Mouse (Mus musculus) urinary bladder, postnatal 25 days (tissue): ENCODE data around the gene Sugt1.

Source experiments
- DNase-seq: peaks from one replicate; pipeline ENCODE4 v3.0.0; 2022; ENCODE audit warnings: low spot score

The Sugt1 gene

DNA sequence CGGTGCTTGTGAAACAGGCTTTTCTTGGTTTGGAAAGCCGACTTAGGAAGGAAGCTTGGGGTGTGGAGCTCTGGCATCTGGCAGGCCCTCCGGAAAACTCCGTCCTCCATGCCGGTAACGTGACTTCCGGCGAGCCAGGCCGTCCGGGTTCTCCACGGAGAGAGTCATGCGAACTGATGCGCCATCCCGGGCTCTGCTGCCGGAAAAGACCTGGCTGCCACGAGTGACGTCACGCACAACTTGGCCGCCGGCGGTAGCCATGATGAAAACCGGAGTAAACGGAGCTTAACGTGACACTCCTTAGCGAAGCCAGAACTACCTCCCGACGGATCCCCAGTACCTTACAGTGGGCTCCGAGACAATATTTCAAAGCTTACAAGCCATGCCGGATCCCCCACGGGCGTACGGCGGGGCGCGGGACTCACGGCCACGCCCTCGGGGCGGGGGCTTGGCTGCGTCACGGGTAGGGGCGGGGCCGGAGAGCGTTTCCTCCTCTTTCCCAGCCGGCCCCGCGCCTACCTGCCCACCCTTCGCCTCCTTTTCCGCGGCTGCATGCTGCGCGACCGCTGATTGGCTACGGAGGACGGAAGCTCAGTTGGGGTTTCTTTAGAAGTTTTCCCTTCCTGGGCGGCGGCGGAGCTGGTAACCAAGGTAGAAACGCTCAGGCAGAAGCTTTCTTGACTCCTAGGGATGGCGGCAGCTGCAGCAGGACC, at the start of gene Sugt1:
Gene Sugt1 (plus strand): TSS at position 553 of the 713 bp plus-strand sequence.
- peak; percentile 92 for DNase-seq

DNA sequence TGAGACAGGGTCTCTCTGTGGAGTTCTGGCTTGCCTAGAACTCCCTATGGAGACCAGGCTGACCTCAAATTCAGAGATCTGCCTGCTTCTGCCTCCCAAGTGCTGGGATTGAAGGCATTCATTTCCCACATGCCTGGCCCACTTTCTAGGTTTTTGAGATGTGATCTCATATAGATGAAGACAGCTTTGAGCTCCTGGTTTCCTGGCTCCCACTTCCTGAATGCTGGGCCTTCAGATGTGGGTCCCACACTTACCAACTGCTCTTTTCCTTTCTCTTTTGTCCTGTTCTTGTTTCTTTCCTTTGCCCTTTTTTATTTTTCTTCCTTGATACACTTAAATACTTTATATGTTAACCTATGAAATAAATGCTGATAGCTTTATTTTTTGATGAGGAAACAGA, 49.6 kb upstream of the Sugt1 start:
- DNase-seq, result no peak

DNA sequence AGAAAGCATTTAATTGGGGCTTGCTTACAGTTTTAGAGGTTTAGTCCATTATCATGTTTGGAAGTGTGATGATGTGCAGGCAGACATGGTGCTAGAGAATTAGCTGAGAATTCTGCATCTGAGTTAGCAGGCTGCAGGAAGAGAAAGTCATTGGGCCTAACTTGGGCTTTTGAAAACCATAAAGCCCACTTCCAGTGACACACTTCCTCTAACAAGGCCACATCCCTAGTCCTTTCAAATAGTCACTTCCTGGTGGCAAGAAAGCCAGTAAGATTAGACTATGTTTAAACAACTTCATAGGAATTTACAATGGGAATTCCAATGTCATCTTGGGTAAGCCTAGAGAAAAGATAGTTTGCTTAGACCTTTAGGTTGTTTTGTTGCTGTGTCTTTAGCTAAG, 45.9 kb upstream of the Sugt1 start:
- DNase-seq, result no peak

DNA sequence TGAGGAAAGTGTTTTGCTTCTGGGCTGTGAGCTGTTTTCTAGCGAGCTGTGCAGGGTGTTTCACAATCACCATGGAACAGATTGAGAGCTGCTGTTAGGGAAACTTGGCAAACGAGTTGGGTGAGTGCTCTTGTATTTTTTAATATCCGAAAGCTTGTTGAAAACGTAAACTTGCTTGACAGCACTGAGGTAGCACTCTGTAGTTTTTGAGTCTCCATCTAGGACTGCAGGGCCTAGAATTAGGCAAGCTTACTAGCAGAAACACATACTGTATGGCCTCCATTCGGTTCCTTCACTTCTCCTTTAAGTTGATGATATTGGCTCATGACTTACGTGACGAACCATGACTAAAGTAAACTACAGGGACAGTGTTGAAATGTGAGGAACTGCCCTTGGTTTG, 38.1 kb upstream of the Sugt1 start:
- DNase-seq, result peak; percentile 35

DNA sequence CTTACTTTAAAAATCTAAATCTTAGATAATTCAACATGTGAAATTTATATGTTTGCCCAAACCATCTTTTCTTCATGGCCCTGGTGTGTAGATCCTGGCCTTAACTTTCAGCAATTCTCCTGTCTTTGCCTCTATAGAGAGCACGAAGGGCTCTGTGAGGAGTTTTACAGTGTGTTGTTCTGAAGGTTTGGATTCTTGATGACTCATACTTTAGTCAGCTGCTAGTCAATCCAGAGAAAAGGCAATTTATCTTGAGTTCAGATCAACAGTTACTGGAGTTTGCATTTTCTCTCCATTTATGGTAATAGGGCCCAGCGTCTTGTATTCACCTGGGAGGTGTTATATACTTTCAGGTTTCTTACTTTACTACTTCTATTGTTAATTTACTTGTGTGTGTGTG, 35.6 kb upstream of the Sugt1 start:
- DNase-seq, result no peak

DNA sequence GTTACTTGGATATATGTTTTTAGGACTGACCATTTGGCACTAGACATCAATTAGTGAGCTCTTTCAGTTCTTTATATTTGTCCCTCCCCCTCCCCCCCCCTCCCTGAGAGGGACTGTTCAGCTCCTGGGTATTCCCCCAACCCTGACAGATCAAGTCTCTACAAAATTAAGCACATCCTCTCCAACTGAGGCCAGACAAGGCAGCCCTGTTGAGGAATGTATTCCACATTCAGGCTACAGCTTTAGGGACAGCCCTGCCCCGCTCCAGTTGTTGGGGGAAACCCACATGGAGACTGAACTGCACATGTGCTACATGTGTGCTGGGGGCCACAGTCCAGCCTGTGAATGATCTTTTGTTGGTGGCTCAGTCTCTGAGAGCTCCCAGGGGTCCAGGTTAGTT, 34.6 kb upstream of the Sugt1 start:
- no peak for DNase-seq

DNA sequence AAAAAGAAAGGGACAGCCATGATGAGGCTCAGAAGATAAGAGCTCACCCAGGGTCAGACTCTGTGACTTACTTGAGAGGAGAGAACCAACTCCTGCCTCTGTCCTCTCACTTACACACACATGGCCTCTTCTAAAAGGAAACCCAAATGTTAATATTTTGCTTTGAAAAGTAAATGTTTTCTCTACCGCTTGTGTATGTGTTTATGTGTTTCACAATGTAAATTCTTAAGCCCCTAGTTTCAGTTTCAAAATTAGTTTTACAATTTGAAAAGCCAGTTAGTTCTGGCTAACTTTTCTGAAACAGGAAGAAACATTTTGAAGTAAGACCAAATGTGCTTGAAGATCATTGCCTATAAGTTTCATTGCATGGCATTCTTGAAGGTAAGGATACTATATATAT, 29.7 kb upstream of the Sugt1 start:
- no peak for DNase-seq

DNA sequence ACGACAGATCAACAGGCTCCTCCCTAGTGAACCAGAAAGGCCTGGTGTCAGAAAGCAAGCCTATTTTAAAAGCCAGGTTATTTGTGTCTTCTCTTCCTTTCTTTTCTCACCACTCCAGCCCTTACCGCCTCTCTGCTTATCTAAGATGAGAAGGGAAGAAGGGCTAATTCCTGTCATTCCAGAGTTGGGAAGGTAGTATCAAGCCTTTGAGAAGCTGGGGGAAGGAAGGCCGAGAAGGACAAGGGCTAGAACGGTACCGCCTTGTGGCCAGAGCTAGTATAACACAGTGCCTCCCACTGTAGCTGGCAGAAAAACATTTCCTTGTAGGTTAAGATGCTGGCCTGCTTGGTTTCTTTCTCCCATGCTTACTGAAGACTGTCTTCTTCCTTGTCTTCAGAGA, 24.7 kb upstream of the Sugt1 start:
- DNase-seq, result peak; percentile 49

DNA sequence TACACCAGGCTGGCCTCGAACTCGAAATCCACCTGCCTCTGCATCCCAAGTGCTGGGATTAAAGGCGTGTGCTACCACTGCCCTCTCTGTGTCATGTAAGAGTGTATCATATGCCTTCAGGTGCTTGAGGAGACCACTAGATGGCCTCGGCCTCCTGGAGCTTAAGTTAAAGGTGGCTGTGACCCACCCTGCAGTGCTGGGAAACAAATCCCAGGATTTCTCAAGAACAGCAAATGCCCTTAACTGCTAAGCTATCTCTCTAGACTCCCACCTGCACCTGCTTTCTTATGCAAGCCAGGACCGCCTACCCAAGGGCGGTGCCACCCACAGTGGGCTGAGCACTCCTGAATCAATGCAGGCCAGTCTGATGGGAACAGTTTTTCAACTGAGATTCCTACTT, 22.7 kb upstream of the Sugt1 start:
- no peak for DNase-seq

DNA sequence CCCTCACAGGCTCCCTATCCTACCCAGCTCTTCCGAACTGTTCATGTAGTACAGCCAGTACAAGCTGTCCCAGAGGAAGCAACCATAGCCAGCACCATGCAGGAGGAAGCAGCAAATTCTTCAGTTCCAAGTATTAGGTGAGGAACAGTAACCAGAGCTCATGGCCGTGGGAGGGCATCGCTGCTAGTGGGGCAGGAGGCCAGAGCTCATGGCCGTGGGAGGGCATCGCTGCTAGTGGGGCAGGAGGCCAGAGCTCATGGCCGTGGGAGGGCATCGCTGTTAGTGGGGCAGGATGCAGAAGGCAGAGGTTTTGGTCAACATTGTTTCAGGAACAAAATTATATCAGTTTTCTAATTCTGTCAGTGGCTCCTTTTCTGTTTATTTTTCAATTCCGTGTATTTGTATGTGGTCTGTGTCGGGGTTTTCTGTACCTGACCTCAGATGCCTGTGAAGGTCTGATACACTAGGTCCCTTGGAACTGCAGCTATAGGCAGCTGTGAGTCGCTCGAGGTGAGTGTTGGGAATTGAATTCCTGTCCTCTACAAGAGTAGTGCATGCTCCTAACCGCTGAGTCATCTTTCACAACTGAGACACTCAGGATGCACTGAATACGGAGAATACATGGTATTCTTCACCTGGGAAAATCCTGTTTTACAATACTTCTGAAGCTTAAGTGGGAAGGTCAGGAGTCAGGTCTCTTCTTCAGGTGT, 13.9 kb upstream of the Sugt1 start:
- no peak for DNase-seq

DNA sequence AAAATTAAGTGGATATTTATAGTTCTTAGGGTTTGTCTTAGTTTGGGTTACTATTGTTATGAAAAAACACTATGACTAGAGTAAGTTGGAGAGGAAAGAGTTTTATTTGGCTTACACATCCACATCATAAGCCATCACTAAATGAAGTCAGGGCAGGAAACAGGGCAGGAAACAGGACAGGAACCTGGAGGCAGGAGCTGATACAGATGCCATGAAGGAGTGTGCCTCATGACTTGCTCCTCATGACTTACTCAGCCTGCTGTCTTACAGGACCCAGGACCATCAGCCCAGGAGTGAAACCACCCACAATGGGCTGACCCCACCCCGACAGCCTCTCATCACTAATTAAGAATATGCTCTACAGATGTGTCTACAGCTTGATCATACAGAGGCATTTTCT, 13.1 kb upstream of the Sugt1 start:
- no peak for DNase-seq

DNA sequence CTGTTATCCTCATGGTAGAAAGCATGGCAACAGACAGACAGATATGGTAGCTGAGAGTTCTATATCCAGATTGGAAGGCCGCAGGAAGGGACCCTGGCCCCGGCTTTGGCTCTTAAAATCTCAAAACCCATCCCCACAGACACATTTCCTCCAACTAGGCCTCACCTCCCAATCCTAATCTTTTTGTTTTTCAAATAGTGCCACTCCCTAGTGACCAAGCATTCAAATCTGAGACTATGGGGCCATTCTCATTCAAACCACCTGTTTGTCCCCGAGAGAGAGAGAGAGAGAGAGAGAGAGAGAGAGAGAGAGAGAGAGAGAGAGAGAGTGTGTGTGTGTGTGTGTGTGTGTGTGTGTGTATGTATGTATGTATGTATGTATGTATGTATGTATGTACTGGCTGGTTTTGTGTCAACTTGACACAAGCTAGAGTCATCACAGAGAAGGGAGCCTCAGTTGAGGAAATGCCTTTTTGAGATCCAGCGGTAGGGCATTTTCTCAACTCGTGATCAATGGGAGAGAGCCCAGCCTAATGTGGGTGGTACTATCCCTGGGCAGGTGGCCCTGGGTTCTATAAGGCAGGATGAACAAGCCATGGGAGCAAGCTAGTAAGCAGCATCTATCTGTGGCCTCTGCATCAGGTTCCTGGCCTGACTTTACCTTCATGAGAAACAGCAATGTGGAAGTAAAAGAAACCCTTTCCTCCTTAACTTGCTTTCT, 3.8 kb upstream of the Sugt1 start:
- DNase-seq, result no peak

DNA sequence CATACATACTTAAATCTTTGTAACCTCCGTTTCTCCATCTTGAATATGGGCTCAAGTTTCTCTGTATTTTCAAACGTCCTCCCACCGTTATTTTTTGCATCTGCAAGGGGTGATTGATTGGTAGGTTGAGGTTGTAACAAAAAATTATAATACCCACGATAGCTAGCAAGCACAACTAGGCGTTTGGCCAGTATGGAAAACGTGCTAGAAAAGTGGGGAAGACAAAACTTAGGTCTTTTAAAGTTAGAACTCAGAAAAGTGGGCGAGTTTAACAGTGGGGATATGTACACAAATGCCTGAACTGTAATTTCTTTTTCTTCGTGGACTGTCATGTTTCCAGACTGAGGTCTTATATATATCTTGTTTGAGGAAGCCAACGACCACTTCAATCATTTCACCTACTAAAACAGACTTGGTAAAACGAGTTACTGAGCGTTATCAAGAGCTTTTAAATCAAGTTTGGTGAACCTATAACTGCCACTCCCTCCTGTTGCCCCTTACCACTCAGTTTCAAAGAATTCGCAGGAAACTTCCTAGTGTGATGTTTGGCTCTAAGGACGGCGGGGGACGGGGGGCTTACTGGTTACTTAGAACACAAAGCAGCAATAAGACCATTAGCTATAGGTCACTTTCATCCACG, 872 bp upstream of the Sugt1 start:
- DNase-seq, result no peak

DNA sequence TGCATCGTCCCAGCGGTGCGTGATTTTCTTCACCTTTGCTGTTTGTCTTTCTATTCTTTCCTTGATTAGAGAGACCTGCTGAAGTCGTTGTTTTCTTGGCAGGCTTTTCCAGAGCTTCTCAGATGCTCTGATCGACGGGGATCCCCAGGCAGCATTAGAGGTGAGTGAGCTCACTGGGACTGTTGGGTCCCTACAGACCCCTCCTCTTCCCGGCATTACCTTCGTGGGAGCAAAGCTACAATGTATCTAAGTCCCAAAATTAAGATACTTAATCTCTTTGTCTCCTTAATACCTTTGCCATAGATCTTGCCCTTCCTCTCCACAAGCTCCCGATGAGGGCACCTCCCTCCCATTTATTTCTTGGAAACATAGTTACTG, 350 bp downstream of the Sugt1 start:
- DNase-seq, result no peak

DNA sequence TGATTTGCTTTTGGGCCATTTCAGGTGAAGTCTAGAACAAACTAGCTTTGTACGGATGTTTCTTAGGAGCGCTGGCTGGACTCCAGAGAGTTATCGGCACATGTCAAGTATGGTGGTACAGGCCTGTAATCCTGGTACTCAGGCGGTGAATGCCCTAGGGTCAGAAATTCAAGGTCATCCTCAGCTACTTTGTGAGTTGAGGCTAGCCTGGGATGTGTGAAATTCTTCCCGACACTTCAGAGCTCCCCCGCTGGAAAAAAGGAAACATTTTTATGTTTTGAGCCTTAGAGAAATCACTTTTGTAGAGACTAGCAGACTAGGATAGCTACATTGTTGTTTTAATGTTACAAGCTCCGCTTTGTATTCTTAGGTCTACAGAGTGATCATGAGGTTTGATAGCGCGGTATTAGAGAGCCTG, 1.1 kb downstream of the Sugt1 start:
- DNase-seq, result no peak

DNA sequence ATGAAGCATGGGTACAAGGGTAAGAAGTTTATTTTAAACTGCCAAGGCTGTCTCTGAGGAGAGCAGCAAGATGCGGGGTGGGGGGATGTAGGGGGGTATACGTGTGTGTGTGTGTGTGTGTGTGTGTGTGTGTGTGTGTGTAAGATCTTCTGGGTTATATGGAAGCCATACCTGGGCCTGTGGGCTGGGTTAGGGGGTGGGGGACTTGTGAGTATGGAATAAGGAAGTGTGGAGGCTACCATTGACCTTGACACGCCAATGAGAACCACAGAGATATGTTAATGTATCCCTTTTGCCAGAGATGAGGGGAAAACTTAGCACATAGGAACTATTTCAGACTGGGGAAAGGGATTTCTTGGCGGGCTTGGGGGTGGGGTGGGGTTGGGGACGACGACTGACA, 1.9 kb downstream of the Sugt1 start:
- no peak for DNase-seq

DNA sequence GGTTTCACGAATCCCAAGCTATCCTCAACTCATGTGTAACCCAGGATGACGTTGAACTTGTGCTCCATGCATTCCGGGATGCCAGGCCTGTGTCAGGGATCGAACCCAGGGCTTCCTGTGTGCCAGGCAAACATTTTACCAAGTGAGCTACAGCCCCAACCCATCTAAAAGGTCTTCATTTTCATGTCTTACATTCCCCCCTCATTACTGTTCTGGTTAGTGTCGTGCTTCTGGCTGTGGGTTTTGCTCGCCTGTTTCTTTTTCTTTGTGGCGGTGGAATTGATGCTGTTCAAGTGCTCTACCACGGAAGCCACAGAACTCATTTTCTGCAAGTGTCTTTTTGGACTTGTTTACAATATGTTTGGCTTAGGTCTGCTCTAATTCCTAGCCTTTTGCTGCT, 3.4 kb downstream of the Sugt1 start:
- DNase-seq, result no peak

DNA sequence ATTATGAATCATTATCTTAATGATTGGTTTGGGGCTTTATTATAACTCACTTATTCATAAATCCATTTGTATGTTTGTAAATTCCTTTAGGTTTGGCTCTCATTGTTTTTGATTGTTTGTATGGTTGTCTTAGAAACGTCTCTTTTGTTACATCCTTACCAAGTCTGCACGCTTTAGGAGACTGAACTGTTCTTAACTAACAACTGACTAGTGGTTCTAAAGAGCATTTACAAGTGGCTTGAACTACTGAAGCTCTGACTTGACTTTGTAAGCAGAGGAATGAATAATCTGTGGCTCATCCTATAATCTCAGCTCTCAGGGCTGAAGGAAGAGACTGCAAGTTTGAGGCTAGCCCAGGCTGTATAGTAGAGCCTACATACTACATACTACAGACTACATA, 4.1 kb downstream of the Sugt1 start:
- DNase-seq, result no peak

DNA sequence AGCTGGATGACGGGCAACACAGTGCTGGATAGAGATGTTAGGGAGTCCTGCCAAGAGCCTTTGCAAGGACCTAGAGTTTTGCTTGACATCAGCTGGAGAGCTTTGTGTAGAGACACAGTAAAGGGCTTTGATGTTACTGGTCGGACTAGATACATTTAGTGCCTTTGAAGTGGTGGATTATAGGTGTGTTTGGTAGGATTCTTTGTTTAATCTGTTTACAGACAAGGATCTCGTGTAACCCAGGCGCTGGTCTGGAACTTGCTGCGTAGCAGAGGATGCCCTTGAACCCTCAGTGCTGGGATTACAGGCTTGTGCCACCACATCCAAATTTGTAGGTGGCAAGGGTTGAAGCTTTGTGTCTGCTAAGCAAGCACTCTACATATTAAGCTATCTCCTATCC, 6.6 kb downstream of the Sugt1 start:
- DNase-seq, result no peak

DNA sequence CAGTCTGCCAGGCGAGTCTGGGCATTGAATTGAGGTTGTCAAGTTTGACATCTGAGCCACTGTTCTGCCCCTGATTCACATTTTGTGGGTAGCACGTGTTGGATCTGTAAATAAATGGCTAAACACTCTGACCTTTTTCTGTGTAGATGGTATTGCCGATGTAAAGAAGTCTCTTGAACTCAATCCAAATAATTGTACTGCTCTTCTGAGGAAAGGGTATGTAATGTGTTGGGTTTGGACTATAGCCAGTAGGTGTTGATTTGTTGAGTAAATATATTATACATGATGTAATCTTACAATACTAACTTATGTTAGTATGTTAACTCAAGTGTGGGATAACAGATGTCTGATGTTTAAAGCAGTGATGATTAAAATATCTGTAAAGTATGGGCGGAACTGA, 9.1 kb downstream of the Sugt1 start:
- DNase-seq, result no peak

DNA sequence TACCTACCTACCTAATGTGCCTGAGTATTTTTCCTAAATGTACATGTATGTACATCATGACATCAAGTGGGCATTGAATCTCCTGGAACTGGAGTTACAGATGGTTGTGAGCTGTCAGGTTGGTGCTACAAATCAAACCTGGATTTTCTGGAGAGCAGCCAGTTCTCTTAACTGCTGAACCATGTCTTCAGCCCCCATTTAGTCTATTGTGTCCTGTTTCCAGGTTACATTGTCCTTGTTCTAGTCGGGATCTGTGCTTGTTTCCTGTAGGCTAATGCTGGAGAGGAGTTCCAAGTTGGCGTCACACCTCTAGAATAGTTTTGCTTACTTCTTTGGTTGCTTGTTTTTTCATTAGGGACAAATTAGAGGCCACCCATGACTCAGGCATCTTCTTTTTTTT, 18.4 kb downstream of the Sugt1 start:
- no peak for DNase-seq

DNA sequence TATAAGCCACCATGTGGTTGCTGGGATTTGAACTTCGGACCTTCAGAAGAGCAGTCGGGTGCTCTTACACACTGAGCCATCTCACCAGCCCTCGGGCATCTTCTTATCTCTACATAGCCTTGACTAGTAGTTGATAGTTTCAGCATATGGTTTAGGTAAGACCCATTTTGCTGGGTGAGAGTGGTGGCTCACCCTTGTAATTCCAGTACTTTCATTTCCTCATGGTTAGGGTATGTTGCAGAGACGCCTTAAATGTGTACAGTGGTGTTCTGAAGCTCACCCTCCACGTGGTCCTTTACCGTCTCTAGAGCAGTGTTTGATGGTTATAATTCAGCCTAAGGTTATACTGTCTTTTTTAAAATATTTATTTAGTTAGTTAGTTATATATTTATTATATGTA, 18.9 kb downstream of the Sugt1 start:
- no peak for DNase-seq

DNA sequence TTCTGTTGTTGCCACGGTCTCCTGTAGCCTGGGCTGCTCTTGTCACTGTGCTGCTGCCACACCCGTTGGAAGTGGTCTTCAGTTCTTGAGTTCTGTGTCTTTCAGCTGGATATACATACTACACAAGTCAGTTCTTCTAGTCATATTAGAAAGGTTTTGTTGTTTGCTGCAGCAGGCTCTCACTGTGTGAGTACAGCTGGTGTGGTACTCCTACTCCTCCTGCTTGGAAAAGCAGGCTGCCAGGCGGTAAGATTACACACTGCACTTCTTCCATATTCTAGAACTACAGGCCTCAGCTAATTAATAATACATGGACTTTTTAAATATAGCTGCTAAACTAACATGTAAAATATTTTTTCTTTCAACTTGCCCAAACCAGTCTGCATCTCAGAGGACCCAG, 19.4 kb downstream of the Sugt1 start:
- no peak for DNase-seq
